Mouse (Mus musculus): ENCODE data around the gene Zbtb7a.

The Zbtb7a gene

DNA sequence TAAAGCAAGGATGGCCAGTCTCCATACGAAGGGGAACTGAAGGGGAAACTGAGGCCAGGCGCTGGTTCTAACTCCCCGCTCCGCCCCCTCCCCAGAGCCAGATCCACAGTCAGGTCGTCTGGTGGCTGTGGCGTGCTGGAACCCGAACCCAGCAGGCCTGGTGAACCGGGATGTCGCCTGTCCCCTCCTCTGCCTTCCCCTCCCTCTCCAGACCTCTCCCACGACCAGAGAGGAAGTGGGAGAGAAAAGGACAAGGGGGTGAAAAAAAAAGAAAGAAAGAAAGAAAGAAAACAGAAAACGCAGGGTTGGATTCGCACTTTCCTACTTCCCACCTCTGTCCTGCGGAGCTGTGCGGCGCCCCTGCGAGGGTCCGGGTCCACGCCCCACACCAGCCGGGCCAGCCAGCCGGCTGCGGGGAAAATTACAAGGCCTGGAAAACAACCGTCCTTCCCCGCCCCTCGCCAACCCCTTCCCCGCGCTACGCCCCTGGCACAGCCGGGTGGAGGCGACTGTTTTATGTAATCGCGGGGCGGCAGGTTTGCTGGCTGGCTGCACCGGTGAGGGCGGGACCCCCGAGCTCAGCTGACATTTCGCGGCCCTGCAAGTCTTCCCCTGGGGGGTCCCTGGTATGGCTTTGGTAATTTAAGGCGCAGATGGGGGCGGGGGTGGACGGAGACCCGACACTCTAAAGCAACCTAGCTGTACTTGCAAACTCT lies at the start of gene Zbtb7a:
Zbtb7a (plus strand) TSS at position 255 of the 716 bp plus-strand sequence.
- peak; percentile 65 to 70 for DNase-seq

DNA sequence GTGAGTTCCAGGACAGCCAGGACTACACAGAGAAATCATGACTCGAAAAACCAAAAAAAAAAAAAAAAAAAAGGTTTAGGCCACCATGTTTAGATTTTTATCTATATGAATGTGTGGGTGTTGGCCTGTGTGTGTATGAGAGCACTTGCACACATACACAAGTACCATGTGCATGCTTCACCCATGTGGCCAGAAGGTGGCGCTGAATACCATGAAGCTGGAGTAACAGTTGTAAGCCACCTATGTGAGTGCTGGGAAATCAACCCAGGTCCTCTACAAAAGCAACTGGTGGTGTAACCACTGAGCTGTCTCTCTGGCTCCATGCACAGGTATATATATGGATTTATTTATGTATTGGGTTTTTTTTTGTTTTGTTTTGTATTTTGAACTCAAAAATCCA lies 48.0 kb upstream of the Zbtb7a start:
- peak in 1 of 2 experiments; percentile 42 for DNase-seq

DNA sequence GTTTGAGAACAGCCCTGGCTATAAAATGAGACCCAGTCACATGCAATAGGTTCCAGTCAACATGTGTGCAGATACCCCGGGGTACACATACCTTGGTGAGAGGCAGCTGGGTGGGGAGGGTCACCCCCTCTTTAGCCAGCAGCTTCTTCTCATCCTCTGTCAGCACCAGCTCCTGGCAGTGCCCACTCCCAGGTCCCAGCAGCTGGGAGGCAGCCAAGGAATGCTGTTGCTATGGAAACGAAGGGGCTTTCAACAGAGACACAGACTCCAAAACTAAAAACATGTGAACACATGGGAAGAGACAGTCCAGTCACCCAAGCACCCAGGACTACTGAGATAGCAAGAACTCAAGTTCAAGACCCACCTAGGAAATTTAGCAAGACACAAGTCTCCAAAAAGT lies 45.8 kb upstream of the Zbtb7a start:
- DNase-seq, result peak; percentile 40 to 60

DNA sequence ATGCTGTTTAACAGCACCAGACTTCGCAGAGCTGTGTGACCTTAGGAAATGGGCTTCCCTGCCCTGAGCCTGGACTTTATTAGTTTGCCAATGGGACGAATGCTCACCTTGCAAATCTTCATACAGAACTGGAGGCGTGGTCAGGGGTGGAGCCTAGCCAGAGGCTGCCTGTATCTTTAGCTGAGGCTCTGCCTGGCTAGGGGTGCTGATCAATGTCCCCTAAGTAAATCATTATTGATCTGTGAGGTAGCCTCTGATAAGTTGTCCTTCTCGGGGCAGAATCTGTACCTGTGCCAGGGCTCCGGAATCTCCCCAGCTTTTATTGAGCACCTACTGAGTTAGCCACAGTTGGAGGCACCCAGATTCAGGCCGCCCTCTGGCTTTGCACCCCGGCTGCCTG lies 44.4 kb upstream of the Zbtb7a start:
- no peak for DNase-seq

DNA sequence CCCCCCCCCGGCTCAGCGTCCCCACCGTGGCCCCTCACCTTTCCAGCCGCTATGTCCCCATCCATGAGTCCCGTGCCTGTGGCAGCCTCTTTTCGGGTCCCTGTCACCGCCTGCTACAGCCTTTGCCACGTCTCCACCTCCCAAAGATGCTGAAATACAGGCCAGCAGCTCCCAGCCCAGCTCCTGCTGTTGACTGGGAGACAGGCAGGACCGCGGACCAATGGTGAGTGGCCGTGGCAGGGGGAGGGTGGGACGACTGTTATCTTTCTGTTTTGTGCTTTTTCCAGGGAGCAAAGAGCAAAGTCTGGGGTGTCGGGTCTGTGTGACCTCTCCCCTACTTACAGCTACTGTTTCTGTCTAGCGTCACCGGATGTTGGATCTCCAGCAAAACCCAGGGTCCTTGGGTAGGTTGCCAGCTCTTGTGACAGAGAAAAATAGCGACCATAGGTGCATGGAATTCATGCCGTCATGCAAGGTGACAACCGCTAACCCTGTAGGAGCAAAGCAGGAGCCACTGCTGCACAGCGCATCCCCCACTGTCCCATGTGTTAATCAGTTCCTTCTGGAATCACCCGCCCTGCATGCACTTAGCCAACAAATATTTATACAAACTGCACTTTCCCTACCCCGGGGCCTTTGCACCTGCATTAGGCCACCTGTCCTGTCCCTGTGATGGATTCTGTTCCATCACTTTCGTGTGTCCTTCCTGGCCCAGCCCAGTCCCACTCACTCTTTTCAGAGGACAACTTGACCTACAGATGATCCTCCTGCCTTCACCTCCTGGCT lies 42.4 kb upstream of the Zbtb7a start:
- peak; percentile 72 to 79 for DNase-seq

DNA sequence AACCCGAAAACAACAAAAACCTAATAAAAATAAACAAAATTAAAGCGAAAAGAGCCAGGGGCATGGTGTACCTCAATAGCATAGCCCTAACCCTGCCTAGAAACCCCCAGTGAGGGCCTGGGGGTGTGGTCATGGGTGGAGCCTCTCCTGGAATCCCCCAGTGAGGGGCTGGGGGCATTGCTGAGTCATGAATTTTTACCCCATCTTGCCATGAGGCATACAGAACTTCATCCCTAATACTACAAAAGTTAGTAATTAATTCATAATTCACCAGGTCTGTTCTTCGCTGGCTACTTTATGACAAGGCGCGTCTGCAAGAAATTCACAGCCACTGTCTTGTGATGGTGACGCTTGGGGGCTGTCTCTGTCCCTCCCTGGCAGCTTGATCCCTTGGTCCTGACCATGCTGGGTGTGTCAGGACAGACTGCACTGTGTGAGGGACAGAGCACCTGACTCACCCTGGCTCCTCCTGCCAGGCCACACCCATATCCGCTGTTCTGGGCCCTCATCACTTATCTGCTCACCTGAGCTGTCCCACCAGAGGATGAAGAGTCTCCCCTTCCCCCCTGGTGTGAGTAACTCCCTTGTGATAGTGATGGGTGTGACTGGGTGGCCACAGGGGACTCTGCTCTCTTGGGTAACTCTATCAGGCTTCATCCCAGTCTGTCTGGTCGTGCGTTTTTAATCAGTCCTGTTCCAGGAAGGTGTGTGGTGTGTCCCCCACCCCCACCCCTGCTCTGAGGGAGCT lies 39.9 kb upstream of the Zbtb7a start:
- DNase-seq, result no peak

DNA sequence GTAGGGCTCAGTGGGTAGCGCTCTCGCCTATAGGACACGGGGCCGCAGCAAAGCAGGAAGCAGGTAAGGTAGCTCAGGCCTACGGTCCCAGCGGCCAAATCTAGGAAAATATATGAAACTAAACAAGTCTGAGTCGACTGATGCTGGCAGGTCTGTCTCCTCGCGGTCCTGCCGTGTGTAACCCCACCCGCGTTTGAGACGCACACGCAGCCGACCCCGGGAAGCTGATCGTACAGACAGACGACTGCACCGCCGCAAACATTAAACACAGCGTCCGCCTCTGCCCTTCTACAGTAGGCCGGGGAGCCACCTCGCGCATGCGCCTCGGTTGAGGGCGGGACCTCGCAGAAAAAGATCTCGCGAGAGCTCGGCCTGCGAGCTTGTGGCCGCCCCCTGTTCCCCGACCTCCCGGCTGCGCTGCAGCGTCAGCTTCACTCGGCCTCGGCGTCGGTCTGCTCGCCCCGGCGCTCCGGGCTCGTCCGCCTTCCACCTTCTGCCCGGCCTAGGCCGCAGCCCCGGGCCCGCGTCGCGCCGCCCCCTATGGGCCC lies 29.4 kb upstream of the Zbtb7a start, which contains the start of gene Map2k2:
Map2k2 (plus strand) TSS at position 351 of the 548 bp plus-strand sequence.
- peak; percentile 97 to 98 for DNase-seq

DNA sequence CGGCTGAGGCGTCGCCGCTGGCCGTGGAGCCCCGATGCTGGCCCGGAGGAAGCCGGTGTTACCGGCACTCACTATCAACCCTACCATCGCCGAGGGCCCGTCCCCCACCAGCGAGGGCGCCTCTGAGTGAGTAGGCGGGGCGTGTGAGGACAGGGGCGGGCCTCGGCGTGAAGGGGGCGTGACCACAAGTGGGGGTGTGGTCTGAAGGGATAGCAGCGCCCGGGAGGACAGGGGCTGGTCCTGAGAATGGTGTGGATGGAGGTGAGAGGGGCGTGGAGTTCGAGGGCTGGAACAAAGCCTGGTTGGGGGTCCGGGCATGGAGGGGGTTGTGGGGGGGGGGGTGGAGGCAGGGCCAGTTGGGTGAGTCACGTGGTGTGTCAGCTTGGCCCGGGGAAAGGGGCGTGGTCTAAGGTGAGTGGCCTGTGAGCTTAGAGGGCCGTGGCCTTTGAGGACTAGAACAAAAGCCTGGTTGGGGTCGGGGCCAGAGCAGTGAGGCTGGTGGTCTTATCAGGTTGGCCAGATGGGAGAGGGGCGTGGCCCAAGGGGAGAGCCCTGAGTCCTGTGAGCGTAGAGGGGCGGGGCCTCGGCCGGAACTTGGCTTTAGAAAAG lies 28.8 kb upstream of the Zbtb7a start:
- DNase-seq, result peak; percentile 93 to 96

DNA sequence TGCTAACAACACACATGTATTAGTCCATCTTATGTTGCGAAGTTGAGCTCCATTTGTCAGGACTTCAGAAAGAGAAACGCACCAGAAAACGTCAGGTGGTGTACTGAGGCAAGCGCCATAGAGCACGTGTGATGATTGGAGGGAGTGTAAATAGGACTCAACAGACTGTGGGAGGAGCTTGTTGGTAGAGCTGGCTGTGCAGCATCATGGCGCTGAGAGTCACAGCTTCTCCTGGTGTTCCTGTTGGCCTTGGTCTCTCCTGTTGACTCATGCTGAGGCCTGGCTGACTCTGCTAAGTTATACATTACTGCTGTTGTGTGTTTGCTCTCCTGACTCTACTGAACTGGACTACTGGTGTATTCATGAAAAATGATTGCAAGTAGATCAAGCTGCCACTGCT lies 22.1 kb upstream of the Zbtb7a start:
- DNase-seq, result no peak

DNA sequence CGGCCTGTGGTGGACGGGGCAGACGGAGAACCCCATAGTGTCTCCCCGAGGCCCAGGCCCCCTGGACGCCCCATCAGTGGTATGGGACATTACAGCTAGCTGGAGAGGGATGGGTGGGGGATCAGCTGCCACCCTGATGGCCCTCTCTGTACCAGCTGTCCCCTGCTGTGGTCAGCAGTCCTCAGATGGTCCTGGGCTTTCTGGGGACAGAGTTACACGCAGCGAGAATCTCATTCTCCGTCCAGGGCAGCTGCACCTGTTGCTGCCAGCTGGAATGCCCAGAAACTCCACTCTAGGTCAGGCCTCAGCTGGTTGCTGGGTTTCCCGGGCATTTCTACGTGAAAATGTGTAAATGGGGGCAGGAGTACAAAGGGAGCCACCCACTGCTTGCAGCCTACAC lies 15.4 kb upstream of the Zbtb7a start:
- no peak for DNase-seq

DNA sequence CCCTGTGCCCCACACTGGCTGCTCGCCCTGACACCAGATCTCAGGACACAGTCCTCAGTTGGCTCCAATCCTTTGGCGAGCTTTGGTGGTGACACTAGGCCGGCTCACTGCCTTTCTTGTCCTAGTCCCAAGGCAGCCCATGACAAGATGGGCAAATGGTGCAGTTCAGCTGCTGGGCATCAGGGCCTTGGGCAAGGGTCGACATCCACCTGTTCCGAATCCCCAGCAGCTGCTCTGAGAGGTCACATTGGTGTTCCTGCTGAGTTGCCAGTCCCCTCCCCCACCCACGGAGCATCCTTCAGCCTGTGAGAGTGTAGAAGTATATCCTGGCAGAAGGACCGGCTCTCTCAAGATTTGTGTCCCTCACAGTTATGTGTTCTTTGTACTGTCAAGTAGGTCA lies 14.4 kb upstream of the Zbtb7a start:
- no peak for DNase-seq

DNA sequence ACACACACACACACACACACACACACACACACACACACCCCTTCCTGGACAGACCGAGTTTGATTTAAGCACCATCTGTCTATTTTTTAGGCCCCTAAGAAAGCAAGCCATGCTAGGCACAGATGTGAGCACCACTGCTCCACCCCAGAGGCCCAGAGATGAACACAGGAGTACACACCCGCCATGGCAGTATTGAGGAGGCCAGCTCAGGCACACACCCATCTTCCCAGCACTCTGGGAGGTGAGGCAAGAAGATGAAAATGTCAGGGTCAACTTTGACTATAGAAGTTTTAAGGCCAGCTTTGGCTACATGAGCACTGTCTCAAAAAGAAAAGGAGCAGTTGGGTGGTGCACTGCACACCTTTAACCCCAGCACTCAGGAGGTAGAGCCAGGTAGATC lies 12.1 kb upstream of the Zbtb7a start:
- no peak for DNase-seq

DNA sequence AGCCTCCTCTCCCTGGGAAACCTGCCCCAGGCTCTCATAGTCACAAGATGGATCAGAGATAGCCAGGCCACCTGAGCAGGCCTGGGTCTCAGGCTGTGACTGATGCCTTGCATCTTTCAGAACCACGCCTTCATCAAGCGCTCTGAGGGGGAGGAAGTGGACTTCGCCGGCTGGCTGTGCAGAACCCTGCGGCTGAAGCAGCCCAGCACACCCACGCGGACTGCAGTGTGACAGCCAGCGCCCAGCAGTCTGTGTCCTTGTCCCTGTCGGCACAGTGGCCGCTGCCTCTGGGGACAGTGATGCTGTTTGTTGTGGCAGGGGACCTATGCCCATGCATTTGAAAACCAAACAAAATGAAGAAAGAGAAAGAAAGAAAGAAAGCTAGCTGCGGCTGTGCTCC lies 11.5 kb upstream of the Zbtb7a start:
- no peak for DNase-seq

DNA sequence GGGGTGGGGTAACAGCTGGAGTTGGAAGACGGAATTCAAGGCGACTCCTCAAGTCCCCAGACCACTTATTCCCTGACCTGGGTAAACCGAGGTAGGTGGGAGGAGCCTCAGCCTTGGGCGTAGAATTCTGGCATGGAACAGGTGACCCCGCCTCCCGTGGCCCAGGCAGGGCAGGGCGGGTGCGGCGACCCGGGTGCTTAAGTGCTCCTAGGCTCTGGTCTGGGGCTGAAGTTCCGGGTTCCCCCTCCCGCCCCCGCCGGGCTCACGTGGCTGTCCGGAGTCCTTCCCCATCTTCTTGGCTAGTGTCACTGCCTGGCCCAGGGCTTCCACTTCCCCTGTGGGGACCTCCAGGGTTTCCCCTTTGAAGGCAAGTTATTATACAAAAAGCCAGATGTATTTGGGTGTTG lies 836 bp upstream of the Zbtb7a start:
- peak; percentile 57 to 73 for DNase-seq

DNA sequence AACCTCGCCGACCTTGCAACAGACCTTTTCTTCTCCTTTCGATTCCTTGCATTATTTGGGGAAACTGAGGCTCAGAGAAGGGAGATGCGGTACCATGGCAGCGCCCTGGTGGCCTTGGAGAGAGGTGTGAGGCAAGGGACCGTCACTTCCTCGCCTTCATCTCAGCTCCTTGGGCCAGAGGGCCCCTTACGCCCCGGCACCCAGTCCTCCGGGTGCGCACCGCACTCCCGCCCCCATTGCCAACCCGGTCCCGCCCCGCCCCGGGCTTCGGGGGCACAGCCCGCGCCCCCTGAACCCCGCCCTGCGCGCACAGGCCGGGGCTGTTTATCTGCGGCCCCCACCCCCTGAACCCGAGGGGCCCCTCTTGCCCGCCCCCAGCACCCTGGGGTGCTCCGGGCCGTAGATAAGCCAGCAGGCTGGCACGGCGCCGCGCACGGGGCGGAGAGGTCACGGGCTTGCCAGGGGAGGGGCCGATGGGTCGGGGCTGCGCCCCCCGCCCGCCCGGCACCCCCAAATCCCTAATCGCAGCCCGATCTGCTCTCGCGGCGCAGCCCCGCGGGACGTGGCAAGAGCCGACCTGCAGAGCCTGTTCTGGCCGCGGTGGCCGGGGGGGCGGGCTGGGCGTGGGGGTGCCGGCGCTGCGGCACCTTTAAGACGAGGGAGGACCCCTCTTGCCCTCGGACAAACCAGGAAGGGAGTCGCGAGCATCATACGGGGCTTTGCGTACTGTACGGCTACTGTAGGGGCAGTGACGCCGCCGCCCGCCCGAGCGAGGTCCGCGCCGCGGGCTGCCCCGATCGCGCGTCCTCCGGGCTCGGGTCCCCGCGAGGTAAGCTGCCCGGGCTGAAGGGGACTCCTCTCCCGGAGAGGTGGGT lies 1.0 kb downstream of the Zbtb7a start:
- DNase-seq, result peak; percentile 80 to 89

DNA sequence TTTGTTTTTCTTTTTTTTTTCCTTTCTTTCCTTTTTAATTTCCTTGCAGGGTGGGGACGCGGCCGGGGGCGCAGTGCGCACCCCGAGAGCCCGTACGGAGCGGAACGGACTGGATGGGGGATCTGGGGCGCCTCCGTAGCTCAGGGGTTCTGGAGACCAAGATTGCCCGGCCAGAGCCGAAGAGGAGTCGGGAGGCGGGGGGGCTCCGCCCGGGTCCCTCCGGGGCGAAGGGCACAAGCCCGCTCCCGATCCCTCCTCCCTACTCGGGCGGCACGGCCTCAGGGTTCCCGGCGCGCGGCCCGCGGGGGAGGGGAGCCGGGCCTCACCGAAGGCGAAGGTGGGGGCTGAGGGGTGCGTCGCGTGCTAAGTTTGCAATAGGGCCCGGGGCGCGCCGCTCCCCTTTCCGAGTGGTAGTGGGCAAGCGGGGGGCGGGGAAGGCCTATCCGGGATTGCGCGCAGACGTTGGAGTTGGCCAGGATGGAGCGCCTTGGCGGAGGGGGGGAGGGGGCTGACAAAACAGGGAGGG lies 1.7 kb downstream of the Zbtb7a start:
- DNase-seq, result peak in 1 of 2 experiments; percentile 91

DNA sequence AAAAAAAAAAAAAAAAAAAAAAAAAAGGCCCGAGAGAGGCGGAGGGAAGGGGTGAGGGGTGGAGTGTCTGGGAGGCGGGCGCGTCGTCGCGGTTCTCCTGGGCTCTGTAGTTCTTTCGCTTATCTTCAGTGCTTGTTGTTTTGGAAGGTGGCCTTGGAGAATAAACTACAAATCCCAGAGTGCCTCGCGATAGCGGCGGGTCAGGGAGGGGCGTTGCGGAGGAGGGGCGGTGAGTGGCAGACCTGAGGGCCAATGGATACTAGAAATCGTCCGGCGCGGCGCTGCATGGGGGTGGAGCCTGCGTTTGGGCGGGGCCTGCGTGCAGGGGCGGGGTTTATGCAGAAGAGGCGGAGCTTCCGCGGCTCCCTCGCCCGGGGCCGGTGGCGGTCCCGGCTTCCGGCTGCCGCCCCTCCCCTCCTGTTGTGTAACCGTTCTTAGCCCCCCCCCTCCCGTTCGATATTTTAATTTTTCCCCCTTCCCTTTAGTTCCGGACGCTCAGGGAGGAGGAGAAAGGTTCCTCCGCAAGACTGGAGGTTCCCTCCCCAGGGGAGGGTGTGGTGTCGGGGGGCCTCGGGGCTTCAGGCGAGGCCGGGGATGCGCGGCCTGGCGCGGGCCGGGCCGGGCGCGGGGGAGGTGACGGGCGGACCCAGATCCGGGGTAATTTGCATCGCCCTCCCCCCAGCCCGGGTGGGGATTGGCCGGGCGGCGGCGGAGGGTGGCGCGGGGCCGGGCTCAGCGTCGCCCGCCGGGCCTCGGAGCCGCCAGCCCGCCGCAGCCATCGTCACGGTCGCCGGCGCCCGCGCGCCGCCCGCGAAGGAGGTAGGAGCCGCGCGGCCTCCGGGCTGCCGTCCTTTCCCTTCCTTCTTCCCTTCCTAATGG lies 2.5 kb downstream of the Zbtb7a start:
- peak; percentile 99 for DNase-seq

DNA sequence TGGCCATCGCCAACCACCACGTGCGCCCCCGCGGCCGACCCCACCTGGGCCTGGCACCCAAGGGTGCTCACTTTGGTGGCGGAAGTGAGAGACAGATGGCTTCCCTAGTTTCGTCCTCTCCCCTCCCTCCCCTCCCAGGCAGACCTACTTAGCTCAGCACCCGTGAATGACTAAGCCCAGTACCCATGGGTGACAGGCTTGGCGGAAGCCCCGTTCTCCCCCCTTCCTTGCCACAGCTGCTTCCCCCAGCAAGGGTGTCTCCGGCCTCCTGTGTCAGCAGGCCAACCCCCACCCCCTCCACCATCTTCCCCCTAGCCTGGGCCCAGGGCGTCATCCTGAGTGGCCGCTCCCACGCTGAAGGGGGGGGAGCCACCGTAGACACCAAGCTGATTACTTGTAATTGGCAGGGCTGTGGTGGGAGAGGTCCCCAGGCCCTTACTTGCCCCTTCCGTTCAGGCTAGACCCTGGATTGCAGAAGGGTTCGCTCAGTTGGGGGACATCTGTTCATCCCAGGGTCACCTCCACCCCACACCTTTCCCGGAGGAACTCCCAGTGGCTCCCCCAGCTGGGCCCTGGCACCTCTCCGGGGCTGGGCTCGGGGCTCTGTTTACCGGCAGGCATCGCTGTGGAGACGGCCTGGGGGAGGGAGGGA lies 3.2 kb downstream of the Zbtb7a start:
- peak; percentile 61 to 77 for DNase-seq

DNA sequence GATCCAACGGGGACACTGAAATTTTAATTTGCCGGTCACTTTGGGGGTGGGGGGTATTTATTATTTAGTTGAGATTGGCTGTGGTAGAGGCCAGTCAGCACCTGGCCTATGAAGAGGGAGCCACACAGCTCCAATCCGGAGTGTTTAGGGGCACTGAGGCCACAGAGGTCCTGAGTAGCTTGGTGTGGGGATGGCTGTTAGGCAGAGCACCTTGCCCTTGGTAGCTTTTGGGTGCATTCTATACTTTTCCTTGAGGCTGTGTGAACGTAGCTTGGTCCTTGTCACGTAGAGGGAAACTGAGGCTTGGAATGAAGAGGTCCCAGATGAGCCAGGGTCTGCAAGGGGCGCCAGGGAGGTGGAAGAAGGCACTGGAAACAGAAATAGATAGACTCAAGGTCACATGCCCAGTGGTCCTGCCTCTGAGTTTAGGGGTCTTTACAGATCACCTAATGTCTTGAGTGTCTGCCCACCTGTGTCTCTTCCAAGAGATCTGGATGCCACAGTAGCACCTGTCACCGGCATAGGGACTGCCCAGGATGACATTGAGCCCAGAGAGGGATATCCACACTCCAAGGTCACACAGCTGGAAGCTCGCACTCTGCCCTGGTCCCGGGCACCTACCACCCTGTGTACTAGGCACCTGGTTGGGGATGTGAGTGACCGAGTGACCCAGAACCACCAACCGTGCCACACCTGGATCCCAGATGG lies 4.0 kb downstream of the Zbtb7a start:
- no peak for DNase-seq

All from kidney, postnatal 4 days (tissue).